Mouse (Mus musculus) T-helper 17 cell (primary cell): Measurements from ENCODE around the gene Btbd35f10.

Experiments used
- in situ Hi-C, 2 experiments: fragments of 300-600 bp; cut with MboI, MseI; formaldehyde crosslinking; loops; 1 replicate in 1 of 2; 2 replicates in 1 of 2; pipeline ENCODE4 v1.15.1; 2025; ENCODE audit warnings: high pct_unique_total_duplicates in 2 of 2

Btbd35f10 gene

DNA sequence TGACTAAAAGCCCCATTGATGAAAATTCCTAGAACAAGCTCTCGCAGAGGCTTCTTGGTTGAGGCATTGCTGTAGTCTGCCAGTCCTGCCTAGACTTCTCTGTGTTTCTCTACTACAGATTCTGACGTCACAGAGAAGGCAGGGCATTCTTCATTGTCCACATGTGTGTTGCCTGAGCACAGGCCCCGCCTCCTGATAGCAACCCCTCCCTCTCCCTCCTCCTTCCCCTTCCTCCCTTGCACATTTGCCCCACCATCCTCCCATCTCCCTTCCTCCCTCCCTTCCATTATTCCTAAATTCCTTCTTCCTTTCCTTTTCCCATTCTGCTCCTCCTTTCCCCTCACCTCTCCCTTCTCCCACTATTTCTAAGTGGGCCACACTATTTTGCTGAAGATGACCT lies at the start of gene Btbd35f10:
TSS of gene Btbd35f10 (minus strand) at position 101 of the 400 bp plus-strand sequence.
- in situ Hi-C loops, result loop anchor here in 1 of 2 experiments (25.0 kb wide), 1 partner anchor 540 kb away; no protein-coding TSS in a partner anchor
